In the genomic region with DNA sequence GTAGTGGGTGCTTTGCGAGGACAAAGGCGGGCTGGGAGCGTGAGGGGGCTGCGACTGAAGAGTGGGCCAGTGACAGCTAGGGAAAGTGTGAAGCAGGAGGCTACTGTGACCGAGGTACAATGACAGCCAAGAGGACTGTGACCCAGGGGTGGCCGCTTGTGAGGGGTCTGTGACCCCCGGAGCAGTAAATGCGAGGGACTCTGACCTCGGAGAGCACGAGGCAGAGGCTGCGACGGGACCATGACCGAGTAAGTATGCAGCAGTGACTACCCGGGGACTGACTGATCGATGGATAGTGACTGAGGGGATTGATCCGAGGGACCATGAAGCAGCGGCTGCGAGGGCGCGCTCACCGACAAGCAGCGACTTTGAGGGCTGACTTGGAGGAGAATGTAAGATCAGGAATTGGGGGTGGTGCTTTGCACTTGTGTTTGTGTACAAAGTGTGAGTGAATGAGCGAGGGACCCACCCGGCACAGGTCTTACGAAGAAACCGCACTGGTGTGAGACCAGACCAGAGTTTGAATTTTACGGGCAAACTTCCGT, we compare ENCODE assay signal across 9 mouse cellular contexts. TPM values are rescaled to one million over a fixed set of nuclear protein-coding genes. Genes with fewer than 3 reads are reported as not detected.
A peak's percentile ranks its signal among the peaks of the same experiment; 100 is the strongest.
DNase-seq lines count a peak whose midpoint lies in the region; TF ChIP-seq lines count a peak whose summit lies in the region.
"Had no signal": no experiment of that assay in that cellular context is flagged by ENCODE, and none has a peak within 500 bp of the region (broad histone marks: within the 10 kb centered on the region; RNA-seq: fewer than 3 reads in every experiment).

No protein-coding gene starts in this region.

- peaks cover 24% of the 10 kb centered on the region for H3K79me2 ChIP-seq in C2C12 (ENCODE audit: control insufficient read depth, insufficient read depth)

- no peaks in the 10 kb centered on the region for H3K36me3 ChIP-seq in C2C12 (ENCODE audit: control insufficient read depth, insufficient read depth)
- H3K36me3 ChIP-seq in embryonic facial prominence, embryonic 10.5 days (replicated peaks), result no peaks in the 10 kb centered on the region

- peak overlapping the region; percentile 93 for H3K27ac ChIP-seq in gastrocnemius, adult 2 months
- peak overlapping the region; percentile 91 for H3K27ac ChIP-seq in embryonic facial prominence, embryonic 10.5 days (replicated peaks)

- H3ac ChIP-seq in C2C12 (ENCODE audit: control insufficient read depth, insufficient read length, low read depth), result peak overlapping the region; percentile 87

- H3K4me1 ChIP-seq in embryonic facial prominence, embryonic 10.5 days, result peaks cover 17% of the 10 kb centered on the region

- H3K79me3 ChIP-seq in C2C12 (ENCODE audit: low read depth), result peaks cover 6% of the 10 kb centered on the region

- H3K9me3 ChIP-seq in embryonic facial prominence, embryonic 10.5 days, result no peaks in the 10 kb centered on the region

- no peaks in the 10 kb centered on the region for H3K27me3 ChIP-seq in C2C12 (ENCODE audit: control insufficient read depth, insufficient read depth, insufficient read length)
- no peaks in the 10 kb centered on the region for H3K27me3 ChIP-seq in embryonic facial prominence, embryonic 10.5 days (replicated peaks; ENCODE audit: low read depth, poor library complexity, severe bottlenecking)

- WGBS in embryonic facial prominence, embryonic 10.5 days, result 4% methylated on average over 28 of the region's 28 CpGs

- no peak for TF ChIP-seq CTCF in gastrocnemius, adult 2 months (IDR thresholded peaks at IDR 0.05)
- no peak for TF ChIP-seq CTCF in C2C12 (IDR thresholded peaks at IDR 0.05; ENCODE audit: control insufficient read depth, insufficient read depth, insufficient read length)

- no peak for DNase-seq in gastrocnemius, adult 2 months
- no peak for DNase-seq in gastrocnemius, postnatal 10 days
- no peak for DNase-seq in embryonic facial prominence, embryonic 10.5 days (ENCODE audit: low spot score)
- peak; percentile 65 for DNase-seq in induced T-regulatory cell, adult 2 months (ENCODE audit: low read depth)
- DNase-seq in lung, postnatal 36 days, result peak; percentile 51
- DNase-seq in testis, postnatal 10 days (ENCODE audit: low spot score), result peak; percentile 53
- DNase-seq in layer of hippocampus, adult 9-11 months, result no peak

- intact Hi-C loops in gastrocnemius, adult 2 months (cut with DNase I), result loop anchor here (5.0 kb wide), 2 partner anchors 99 to 154 kb away; a partner anchor contains a TSS

- peak overlapping the region; percentile 87 for H3K4me3 ChIP-seq in gastrocnemius, adult 2 months
- H3K4me3 ChIP-seq in C2C12 (ENCODE audit: insufficient read depth, poor library complexity, severe bottlenecking), result peak overlapping the region; percentile 87
- peak overlapping the region; percentile 79 for H3K4me3 ChIP-seq in embryonic facial prominence, embryonic 10.5 days

TF ChIP-seq in C2C12, 6 proteins besides CTCF, POLR2A, EP300 and RAD21:
- TF ChIP-seq MYOG (IDR thresholded peaks at IDR 0.05; ENCODE audit: control insufficient read depth, extremely low read depth, insufficient read length) (no peak), MAX (IDR thresholded peaks at IDR 0.05) (no peak), FOSL1 (IDR thresholded peaks at IDR 0.05; ENCODE audit: insufficient read depth, low read length, poor library complexity, severe bottlenecking) (no peak), USF1 (IDR thresholded peaks at IDR 0.05; ENCODE audit: low read depth) (no peak), CEBPB (IDR thresholded peaks at IDR 0.05; ENCODE audit: low read depth) (no peak), MYOD1 (IDR thresholded peaks at IDR 0.05; ENCODE audit: control insufficient read depth, insufficient read length, low read depth) (no peak)

RNA-seq across cellular contexts. Expression of a gene that starts 0.4 kb away (rescaled TPM):
- 100 to 1,000 TPM; 108 to 123 TPM for total RNA-seq in gastrocnemius, adult 2 months (2021)
- total RNA-seq in gastrocnemius, postnatal 10 days (2021), result 10 to 100 TPM; 66.5 to 68.7 TPM
- 14.3 TPM for polyA plus RNA-seq in C2C12 (2012; fragmentation: generic; extraction: Trizol)
- 43.8 and 46.4 TPM in 2 replicates for polyA plus RNA-seq in embryonic facial prominence, embryonic 10.5 days (2016; fragmentation: Nextera tagmentation; extraction: Ambion mirVana)

RNA-seq across cellular contexts. Expression of a gene that starts 11.6 kb away (rescaled TPM):
- total RNA-seq in gastrocnemius, adult 2 months (2021), result 1 to 10 TPM; 5.3 TPM
- 1 to 10 TPM; 4.7 to 5.6 TPM for total RNA-seq in gastrocnemius, postnatal 10 days (2021)
- 16.6 TPM for polyA plus RNA-seq in C2C12 (2012; fragmentation: generic; extraction: Trizol)
- 32.5 and 34.1 TPM in 2 replicates for polyA plus RNA-seq in embryonic facial prominence, embryonic 10.5 days (2016; fragmentation: Nextera tagmentation; extraction: Ambion mirVana)

RNA-seq across cellular contexts. Expression of a gene that starts 30.8 kb away (rescaled TPM):
- not detected for total RNA-seq in gastrocnemius, adult 2 months (2021)
- 1 to 10 TPM in 1 of 2 experiments, not detected in 1; 1.2 TPM for total RNA-seq in gastrocnemius, postnatal 10 days (2021)
- polyA plus RNA-seq in C2C12 (2012; fragmentation: generic; extraction: Trizol), result not detected
- not detected in 2 replicates for polyA plus RNA-seq in embryonic facial prominence, embryonic 10.5 days (2016; fragmentation: Nextera tagmentation; extraction: Ambion mirVana)

RNA-seq across cellular contexts. Expression of a gene that starts 56.6 kb away (rescaled TPM):
- total RNA-seq in gastrocnemius, adult 2 months (2021), result not detected
- total RNA-seq in gastrocnemius, postnatal 10 days (2021), result not detected
- polyA plus RNA-seq in C2C12 (2012; fragmentation: generic; extraction: Trizol), result 0.14 TPM
- 0.24 and 0.39 TPM in 2 replicates for polyA plus RNA-seq in embryonic facial prominence, embryonic 10.5 days (2016; fragmentation: Nextera tagmentation; extraction: Ambion mirVana)
- total RNA-seq: left cerebral cortex, postnatal 10 days had no signal

Comparison
In these comparisons a context has a peak if more than half of its experiments do, and no peak if none do; other contexts are left out.
1. DNase-seq: peak in induced T-regulatory cell, adult 2 months (single experiment), lung, postnatal 36 days (single experiment) and testis, postnatal 10 days (single experiment); none in gastrocnemius, adult 2 months (single experiment), gastrocnemius, postnatal 10 days (single experiment), embryonic facial prominence, embryonic 10.5 days (single experiment) and layer of hippocampus, adult 9-11 months (single experiment).
2. Peak in every context shown above with its lines, with median percentiles within 50 percentile points of each other: H3K4me3 ChIP-seq.